Mouse (Mus musculus): ENCODE measurements around the gene Lzic. TPM values are rescaled to one million over a fixed set of nuclear protein-coding genes. Genes with fewer than 3 reads are reported as not detected.
A peak's percentile ranks its signal among the peaks of the same experiment; 100 is the strongest.

Gene Lzic
- total and polyA plus RNA-seq, 2 experiments = 5.3 to 5.7 TPM

- Histone ChIP-seq H3K9ac (ENCODE audit: low read depth, low read length) (no peak overlapping the region), H3K79me2 (ENCODE audit: control insufficient read depth, insufficient read depth, low read length) (no peaks in the 10 kb centered on the region), H3K27me3 (ENCODE audit: control insufficient read depth, insufficient read depth, low read length) (no peaks in the 10 kb centered on the region), H3K4me1 (ENCODE audit: control insufficient read depth, insufficient read depth, low read length) (no peaks in the 10 kb centered on the region), H3K4me3 (ENCODE audit: insufficient read depth, low read depth, low read length) (no peak overlapping the region), H3K36me3 (ENCODE audit: control insufficient read depth, insufficient read depth, low read length) (peaks cover 7% of the 10 kb centered on the region; the same call in 1 of the 2 replicates), H3K27ac (replicated peaks; ENCODE audit: insufficient read depth, low read depth, low read length) (no peak overlapping the region)
- TF ChIP-seq POLR2A (IDR thresholded peaks at IDR 0.05; ENCODE audit: extremely low read depth, insufficient read depth, low read length) = no peak
- no peak for TF ChIP-seq CTCF (IDR thresholded peaks at IDR 0.05; ENCODE audit: low read depth, low read length)
- no peak for DNase-seq (ENCODE audit: extremely low read depth, low read depth, low spot score)
- WGBS = 86% methylated on average over 5 of the region's 5 CpGs
Measured at GRCm38 (mm10) chr4:149499790-149500189, 14.8 kb downstream of the Lzic start.

GRCm38 (mm10) chr4:149504363-149504762 lies 19.3 kb downstream of the Lzic start:
- Histone ChIP-seq H3K27ac (replicated peaks; ENCODE audit: insufficient read depth, low read depth, low read length) (no peak overlapping the region), H3K36me3 (ENCODE audit: control insufficient read depth, insufficient read depth, low read length) (no peaks in the 10 kb centered on the region), H3K4me1 (ENCODE audit: control insufficient read depth, insufficient read depth, low read length) (no peaks in the 10 kb centered on the region), H3K27me3 (ENCODE audit: control insufficient read depth, insufficient read depth, low read length) (no peaks in the 10 kb centered on the region), H3K79me2 (ENCODE audit: control insufficient read depth, insufficient read depth, low read length) (no peaks in the 10 kb centered on the region), H3K9ac (ENCODE audit: low read depth, low read length) (no peak overlapping the region), H3K4me3 (ENCODE audit: insufficient read depth, low read depth, low read length) (no peak overlapping the region)
- 88% methylated on average over 5 of the region's 5 CpGs for WGBS
- no peak for TF ChIP-seq CTCF (IDR thresholded peaks at IDR 0.05; ENCODE audit: low read depth, low read length)
- no peak for TF ChIP-seq POLR2A (IDR thresholded peaks at IDR 0.05; ENCODE audit: extremely low read depth, insufficient read depth, low read length)
- no peak for DNase-seq (ENCODE audit: extremely low read depth, low read depth, low spot score)

GRCm38 (mm10) chr4:149504858-149505257 lies 19.8 kb downstream of the Lzic start:
- WGBS = 56% methylated on average over 3 of the region's 3 CpGs
- H3K27ac ChIP-seq (replicated peaks; ENCODE audit: insufficient read depth, low read depth, low read length) = no peak overlapping the region

GRCm38 (mm10) chr4:149505261-149505967 lies 20.4 kb downstream of the Lzic start:
- Histone ChIP-seq H3K4me1 (ENCODE audit: control insufficient read depth, insufficient read depth, low read length) (no peaks in the 10 kb centered on the region), H3K4me3 (ENCODE audit: insufficient read depth, low read depth, low read length) (no peak overlapping the region), H3K9ac (ENCODE audit: low read depth, low read length) (no peak overlapping the region), H3K79me2 (ENCODE audit: control insufficient read depth, insufficient read depth, low read length) (no peaks in the 10 kb centered on the region), H3K36me3 (ENCODE audit: control insufficient read depth, insufficient read depth, low read length) (no peaks in the 10 kb centered on the region), H3K27ac (replicated peaks; ENCODE audit: insufficient read depth, low read depth, low read length) (no peak overlapping the region), H3K27me3 (ENCODE audit: control insufficient read depth, insufficient read depth, low read length) (no peaks in the 10 kb centered on the region)
- no peak for DNase-seq (ENCODE audit: extremely low read depth, low read depth, low spot score)
- TF ChIP-seq POLR2A (IDR thresholded peaks at IDR 0.05; ENCODE audit: extremely low read depth, insufficient read depth, low read length) = no peak
- no peak for TF ChIP-seq CTCF (IDR thresholded peaks at IDR 0.05; ENCODE audit: low read depth, low read length)
- 75% methylated on average over 15 of the region's 15 CpGs for WGBS

More at GRCm38 (mm10) chr4:149504858-149505257, 19.8 kb downstream of the Lzic start:
- H3K9ac ChIP-seq (ENCODE audit: low read depth, low read length) = no peak overlapping the region
- H3K79me2 ChIP-seq (ENCODE audit: control insufficient read depth, insufficient read depth, low read length) = no peaks in the 10 kb centered on the region
- H3K4me3 ChIP-seq (ENCODE audit: insufficient read depth, low read depth, low read length) = no peak overlapping the region
- H3K27me3 ChIP-seq (ENCODE audit: control insufficient read depth, insufficient read depth, low read length) = no peaks in the 10 kb centered on the region
- no peaks in the 10 kb centered on the region for H3K36me3 ChIP-seq (ENCODE audit: control insufficient read depth, insufficient read depth, low read length)
- TF ChIP-seq POLR2A (IDR thresholded peaks at IDR 0.05; ENCODE audit: extremely low read depth, insufficient read depth, low read length) (no peak), CTCF (IDR thresholded peaks at IDR 0.05; ENCODE audit: low read depth, low read length) (no peak)
- no peak for DNase-seq (ENCODE audit: extremely low read depth, low read depth, low spot score)
- H3K4me1 ChIP-seq (ENCODE audit: control insufficient read depth, insufficient read depth, low read length) = no peaks in the 10 kb centered on the region

GRCm38 (mm10) chr4:149506904-149507303 lies 21.9 kb downstream of the Lzic start:
- no peaks in the 10 kb centered on the region for H3K27me3 ChIP-seq (ENCODE audit: control insufficient read depth, insufficient read depth, low read length)
- no peaks in the 10 kb centered on the region for H3K79me2 ChIP-seq (ENCODE audit: control insufficient read depth, insufficient read depth, low read length)
- H3K9ac ChIP-seq (ENCODE audit: low read depth, low read length) = no peak overlapping the region
- H3K4me3 ChIP-seq (ENCODE audit: insufficient read depth, low read depth, low read length) = no peak overlapping the region
- TF ChIP-seq POLR2A (IDR thresholded peaks at IDR 0.05; ENCODE audit: extremely low read depth, insufficient read depth, low read length) (no peak), CTCF (IDR thresholded peaks at IDR 0.05; ENCODE audit: low read depth, low read length) (no peak)
- no peaks in the 10 kb centered on the region for H3K36me3 ChIP-seq (ENCODE audit: control insufficient read depth, insufficient read depth, low read length)
- peaks cover 4% of the 10 kb centered on the region; the same call in 1 of the 2 replicates for H3K4me1 ChIP-seq (ENCODE audit: control insufficient read depth, insufficient read depth, low read length)
- no peak for DNase-seq (ENCODE audit: extremely low read depth, low read depth, low spot score)
- H3K27ac ChIP-seq (replicated peaks; ENCODE audit: insufficient read depth, low read depth, low read length) = no peak overlapping the region
- 80% methylated on average over 3 of the region's 3 CpGs for WGBS

- no peaks in the 10 kb centered on the region for H3K79me2 ChIP-seq (ENCODE audit: control insufficient read depth, insufficient read depth, low read length)
- no peak for TF ChIP-seq POLR2A (IDR thresholded peaks at IDR 0.05; ENCODE audit: extremely low read depth, insufficient read depth, low read length)
- H3K36me3 ChIP-seq (ENCODE audit: control insufficient read depth, insufficient read depth, low read length) = no peaks in the 10 kb centered on the region
- 22% methylated on average over 6 of the region's 6 CpGs for WGBS
- H3K27me3 ChIP-seq (ENCODE audit: control insufficient read depth, insufficient read depth, low read length) = no peaks in the 10 kb centered on the region
- H3K9ac ChIP-seq (ENCODE audit: low read depth, low read length) = no peak overlapping the region
- peak; percentile 83 for DNase-seq (ENCODE audit: extremely low read depth, low read depth, low spot score)
- no peak overlapping the region for H3K27ac ChIP-seq (replicated peaks; ENCODE audit: insufficient read depth, low read depth, low read length)
- peaks cover 4% of the 10 kb centered on the region; the same call in 1 of the 2 replicates for H3K4me1 ChIP-seq (ENCODE audit: control insufficient read depth, insufficient read depth, low read length)
- no peak overlapping the region for H3K4me3 ChIP-seq (ENCODE audit: insufficient read depth, low read depth, low read length)
Measured at GRCm38 (mm10) chr4:149511221-149511646, 26.2 kb downstream of the Lzic start.

Data from liver, adult 2 months (tissue).